Mouse (Mus musculus) liver, embryonic 12.5 days (tissue): ENCODE data around the gene Pak4. TPM values are rescaled to one million over a fixed set of nuclear protein-coding genes. Genes with fewer than 3 reads are reported as not detected.
"Not testable (repeated sequence)": the region's sequence is repeated elsewhere in the genome, so short reads cannot be mapped to it uniquely, and the experiment has no call there.

Experiments used
- ATAC-seq: fragments of 200-750 bp; cut with Nextera tagmentation; 2 replicates; pipeline ENCODE4 v1.8.0; 2017; ENCODE audit warnings: moderate number of reproducible peaks, mild to moderate bottlenecking, moderate library complexity
- H3K27ac ChIP-seq: fragments of 300-500 bp; sonication (generic); 2 replicates; pipeline ENCODE4 v1.5.1; 2016; ENCODE audit warnings: mild to moderate bottlenecking
- H3K27me3 ChIP-seq: fragments of 300-500 bp; sonication (generic); replicated peaks from 2 replicates; pipeline ENCODE4 v1.6.1; 2016; ENCODE audit warnings: mild to moderate bottlenecking, moderate library complexity
- H3K36me3 ChIP-seq: fragments of 300-500 bp; sonication (generic); 2 replicates; pipeline ENCODE4 v1.6.1; 2016; ENCODE audit warnings: mild to moderate bottlenecking, moderate library complexity
- H3K4me1 ChIP-seq: fragments of 300-500 bp; sonication (generic); 2 replicates; pipeline ENCODE4 v1.6.1; 2016
- H3K4me2 ChIP-seq: fragments of 300-500 bp; sonication (generic); 2 replicates; pipeline ENCODE4 v1.6.1; 2016; ENCODE audit warnings: mild to moderate bottlenecking, moderate library complexity
- H3K4me3 ChIP-seq: fragments of 300-500 bp; sonication (generic); 2 replicates; pipeline ENCODE4 v1.5.1; 2016; ENCODE audit warnings: mild to moderate bottlenecking, moderate library complexity
- H3K9ac ChIP-seq: fragments of 300-500 bp; sonication (generic); 2 replicates; pipeline ENCODE4 v1.6.1; 2016; ENCODE audit warnings: mild to moderate bottlenecking, moderate library complexity
- H3K9me3 ChIP-seq: fragments of 300-500 bp; sonication (generic); replicated peaks from 2 replicates; pipeline ENCODE4 v1.6.1; 2016; ENCODE audit warnings: mild to moderate bottlenecking, moderate library complexity
- WGBS: fragments of 180-500 bp; shearing (Covaris S2); methylation state at CpG from one replicate; pipeline ENCODE4 v1.1.7; 2016; ENCODE audit not compliant: insufficient replicate concordance; 5-methylcytosine and 5-hydroxymethylcytosine counted together
- polyA plus RNA-seq: library from polyadenylated mRNA; unstranded; fragments of >200 nt; fragmentation: Nextera tagmentation; extraction: Ambion mirVana; gene quantifications from 2 replicates; pipeline ENCODE4 v1.2.1, GENCODE M21; 2016

The Pak4 gene
- polyA plus RNA-seq, result 24.3 and 24.6 TPM in 2 replicates

GRCm38 (mm10) chr7:28597642-28598446, at the start of gene Pak4, which contains the start of gene Samd4b:
Gene Pak4 (minus strand): TSS chr7:28598185.
Gene Samd4b (minus strand): TSS chr7:28598144.
- Histone ChIP-seq H3K4me3 (peak within 1 kb of the TSS; percentile 81), H3K36me3 (peaks cover 13% of the 10 kb centered on the region), H3K9me3 (no peaks in the 10 kb centered on the region), H3K27me3 (no peaks in the 10 kb centered on the region), H3K4me1 (peaks cover 55% of the 10 kb centered on the region), H3K27ac (peak within 1 kb of the TSS; percentile 96), H3K9ac (peak within 1 kb of the TSS; percentile 83), H3K4me2 (peak within 1 kb of the TSS; percentile 81)
- WGBS, result under 1% methylated on average over 66 of the region's 66 CpGs
- ATAC-seq, result peak; percentile 81

- no peak for ATAC-seq
- Histone ChIP-seq H3K27me3 (no peaks in the 10 kb centered on the region), H3K9ac (no peak overlapping the region), H3K27ac (no peak overlapping the region), H3K9me3 (no peaks in the 10 kb centered on the region), H3K4me2 (no peak overlapping the region), H3K4me3 (no peak overlapping the region), H3K36me3 (no peaks in the 10 kb centered on the region), H3K4me1 (no peaks in the 10 kb centered on the region)
- 45% methylated on average over 7 of the region's 7 CpGs for WGBS
These were observed 49.0 kb upstream of the Pak4 start for GRCm38 (mm10) chr7:28647016-28647415.

DNA sequence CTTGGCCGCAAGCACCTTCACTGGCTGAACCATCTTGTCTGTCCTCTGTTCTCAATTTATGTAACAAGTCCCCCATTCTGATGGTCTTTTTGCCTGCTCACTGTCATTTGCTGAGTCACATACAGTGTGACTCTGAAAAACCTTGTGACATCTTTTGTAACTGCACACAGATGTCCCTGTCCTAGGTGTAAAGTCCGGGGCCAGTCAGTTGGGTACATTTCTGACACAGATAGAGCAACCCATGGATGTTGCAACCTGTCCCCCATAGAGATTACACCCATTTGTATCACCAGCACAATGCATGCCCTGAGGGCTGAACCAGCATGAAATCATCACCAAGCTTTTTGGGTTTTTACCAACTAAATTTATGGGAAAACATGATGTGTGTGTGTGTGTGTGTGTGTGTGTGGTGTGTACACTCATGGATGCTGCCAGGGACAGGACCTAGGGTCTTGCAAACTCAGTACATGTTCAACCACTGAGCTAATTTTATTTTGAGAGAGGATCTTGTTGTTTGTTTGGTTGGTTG, 48.0 kb upstream of the Pak4 start:
- H3K9ac ChIP-seq, result no peak overlapping the region
- 65% methylated on average over 2 of the region's 2 CpGs for WGBS

DNA sequence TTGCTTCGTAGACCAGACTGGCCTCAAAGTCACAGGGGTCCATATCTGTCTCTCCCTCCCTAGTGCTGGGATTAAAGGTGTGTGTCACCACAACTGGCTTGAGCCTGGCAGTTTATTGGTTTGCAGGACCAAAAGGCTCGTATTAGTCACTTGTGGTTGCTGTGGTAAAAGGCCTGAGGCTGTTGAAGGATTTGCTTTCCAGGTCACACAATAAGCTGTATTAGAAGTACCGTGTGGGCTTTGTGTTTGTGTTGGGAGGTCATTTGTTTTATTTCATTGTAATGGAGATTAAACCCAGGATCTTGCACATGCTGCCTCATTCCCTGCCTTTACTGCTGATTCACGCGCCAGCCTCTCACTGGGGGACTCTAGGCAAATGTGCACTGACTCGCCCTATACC, 47.4 kb upstream of the Pak4 start:
- Histone ChIP-seq H3K27me3 (no peaks in the 10 kb centered on the region), H3K4me3 (no peak overlapping the region), H3K27ac (no peak overlapping the region), H3K4me2 (no peak overlapping the region), H3K4me1 (no peaks in the 10 kb centered on the region), H3K9ac (no peak overlapping the region), H3K9me3 (no peaks in the 10 kb centered on the region), H3K36me3 (no peaks in the 10 kb centered on the region)
- ATAC-seq, result no peak
- WGBS, result 64% methylated on average over 6 of the region's 6 CpGs

More for the DNA sequence above, 48.0 kb upstream of the Pak4 start:
- no peak for ATAC-seq
- Histone ChIP-seq H3K27ac (no peak overlapping the region), H3K9me3 (no peaks in the 10 kb centered on the region), H3K27me3 (no peaks in the 10 kb centered on the region), H3K36me3 (no peaks in the 10 kb centered on the region), H3K4me2 (no peak overlapping the region), H3K4me3 (no peak overlapping the region), H3K4me1 (no peaks in the 10 kb centered on the region)

- no peaks in the 10 kb centered on the region for H3K4me1 ChIP-seq
- H3K9ac ChIP-seq, result no peak overlapping the region
- 67% methylated on average over 8 of the region's 8 CpGs for WGBS
- no peak overlapping the region for H3K4me3 ChIP-seq
- H3K27me3 ChIP-seq, result no peaks in the 10 kb centered on the region; the same call in 1 of the 2 replicates
- ATAC-seq, result no peak
- no peaks in the 10 kb centered on the region for H3K9me3 ChIP-seq
- no peak overlapping the region for H3K4me2 ChIP-seq
- no peaks in the 10 kb centered on the region for H3K36me3 ChIP-seq
- H3K27ac ChIP-seq, result no peak overlapping the region
These were observed 43.6 kb upstream of the Pak4 start for GRCm38 (mm10) chr7:28641546-28641945.

- no peaks in the 10 kb centered on the region for H3K9me3 ChIP-seq
- 11% methylated on average over 8 of the region's 8 CpGs for WGBS
- no peak overlapping the region for H3K4me3 ChIP-seq
- H3K4me2 ChIP-seq, result no peak overlapping the region
- no peaks in the 10 kb centered on the region for H3K36me3 ChIP-seq
- no peaks in the 10 kb centered on the region for H3K4me1 ChIP-seq
- no peak overlapping the region for H3K27ac ChIP-seq
- no peak for ATAC-seq
- no peak overlapping the region for H3K9ac ChIP-seq
- H3K27me3 ChIP-seq, result peaks cover 5% of the 10 kb centered on the region
These were observed 39.5 kb upstream of the Pak4 start for GRCm38 (mm10) chr7:28637511-28637910.

DNA sequence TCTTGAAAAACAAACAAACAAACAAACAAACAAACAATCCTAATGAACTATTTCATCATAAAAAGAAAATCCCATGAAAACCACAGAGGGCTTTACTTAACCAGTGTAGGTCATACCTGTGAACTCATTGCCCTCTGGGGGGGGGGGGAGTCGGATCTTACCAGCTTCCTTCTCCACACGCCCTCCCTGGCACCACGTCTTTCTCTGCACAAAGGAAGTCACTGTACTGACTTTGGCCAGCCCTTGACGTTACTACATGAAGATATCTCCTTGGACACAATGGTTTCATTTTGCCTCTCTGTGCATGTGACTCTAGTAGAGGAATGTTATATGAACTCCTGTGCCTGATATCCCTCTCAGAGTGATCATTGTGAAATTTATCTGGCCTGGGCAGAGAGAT, 36.1 kb upstream of the Pak4 start:
- Histone ChIP-seq H3K27ac (no peak overlapping the region), H3K9ac (no peak overlapping the region), H3K9me3 (no peaks in the 10 kb centered on the region), H3K4me1 (no peaks in the 10 kb centered on the region), H3K4me2 (no peak overlapping the region), H3K4me3 (no peak overlapping the region), H3K36me3 (no peaks in the 10 kb centered on the region), H3K27me3 (peaks cover 37% of the 10 kb centered on the region)
- WGBS, result 42% methylated on average over 4 of the region's 4 CpGs
- ATAC-seq, result no peak

DNA sequence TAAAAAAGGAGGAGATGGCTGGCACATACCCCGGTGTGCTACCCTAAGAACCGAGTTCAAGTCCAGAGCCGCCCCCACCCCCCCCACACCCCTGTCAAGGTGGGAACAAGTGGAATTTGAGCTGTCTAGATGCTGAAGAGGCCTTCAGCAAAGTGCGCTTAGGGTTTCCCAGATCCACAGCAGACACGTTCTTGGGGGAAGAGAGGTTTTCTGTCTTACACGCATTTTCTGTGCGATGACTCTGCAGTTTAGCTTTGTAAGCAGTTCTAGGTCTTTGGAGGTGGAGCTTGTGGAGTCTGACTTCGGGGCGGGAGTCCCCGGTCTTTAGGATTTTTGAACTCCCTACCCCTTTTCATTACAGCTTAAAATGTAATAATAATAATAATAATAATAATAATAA, 33.1 kb upstream of the Pak4 start, which contains the start of gene Acp7:
Acp7 (minus strand) TSS at position 260 of the 400 bp plus-strand sequence.
- Histone ChIP-seq H3K27ac (no peak within 1 kb of the TSS), H3K27me3 (peaks cover 52% of the 10 kb centered on the region), H3K36me3 (no peaks in the 10 kb centered on the region), H3K4me3 (no peak within 1 kb of the TSS), H3K4me1 (no peaks in the 10 kb centered on the region), H3K9ac (no peak within 1 kb of the TSS), H3K4me2 (no peak within 1 kb of the TSS), H3K9me3 (no peaks in the 10 kb centered on the region)
- 26% methylated on average over 10 of the region's 10 CpGs for WGBS
- no peak for ATAC-seq

DNA sequence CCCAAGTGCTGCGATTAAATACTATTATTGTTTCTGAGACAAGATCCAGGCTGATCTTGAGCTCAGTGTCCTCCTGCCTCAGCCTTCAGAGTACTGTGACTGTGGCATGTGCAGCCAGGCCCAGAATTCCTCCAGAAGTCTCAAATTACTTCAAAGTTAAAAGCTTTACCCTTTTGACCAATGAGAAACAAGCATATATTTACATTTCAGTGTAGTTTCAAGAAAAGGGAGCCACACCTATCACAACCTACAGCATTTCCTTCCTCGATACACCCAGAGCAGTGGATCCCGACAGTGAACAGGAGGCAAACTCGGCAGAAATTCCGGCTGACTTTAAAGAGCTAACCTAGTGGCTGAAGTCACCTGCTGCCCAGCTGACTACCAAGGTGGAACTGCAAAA, 26.8 kb upstream of the Pak4 start:
- H3K9me3 ChIP-seq, result no peaks in the 10 kb centered on the region
- no peak overlapping the region for H3K27ac ChIP-seq
- no peak overlapping the region for H3K4me3 ChIP-seq
- H3K27me3 ChIP-seq, result peaks cover 22% of the 10 kb centered on the region
- no peak for ATAC-seq
- H3K9ac ChIP-seq, result no peak overlapping the region
- no peak overlapping the region for H3K4me2 ChIP-seq
- H3K4me1 ChIP-seq, result no peaks in the 10 kb centered on the region
- no peaks in the 10 kb centered on the region for H3K36me3 ChIP-seq
- 57% methylated on average over 5 of the region's 5 CpGs for WGBS

DNA sequence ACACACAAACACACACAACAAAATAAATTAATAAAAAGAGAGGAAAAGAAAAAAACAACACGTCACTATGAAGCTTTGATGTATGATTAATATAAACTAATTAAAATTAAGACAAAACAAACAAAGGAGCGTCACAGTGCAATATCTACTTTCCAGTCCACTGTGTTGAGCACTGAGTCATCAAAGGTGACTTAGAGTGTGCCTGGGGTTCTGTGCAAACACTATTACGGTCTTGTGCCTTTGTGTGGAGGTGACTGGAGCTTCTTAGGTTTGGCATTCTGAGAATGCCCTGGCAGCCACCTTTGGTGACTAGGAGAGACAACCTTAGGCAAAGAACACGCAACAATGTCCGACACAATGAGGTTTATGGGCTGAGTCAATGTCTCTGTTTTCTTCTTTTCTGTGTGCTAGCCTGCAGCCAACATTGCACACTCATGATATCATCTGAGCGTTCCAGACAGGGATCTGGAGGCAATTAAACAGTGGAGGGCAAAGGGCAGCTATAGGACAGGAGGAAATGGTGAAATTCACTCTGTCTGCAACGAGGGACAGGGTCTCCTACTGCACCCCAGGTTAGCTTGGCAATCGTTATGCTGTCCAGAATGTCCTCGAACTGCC, 21.2 kb upstream of the Pak4 start:
- no peaks in the 10 kb centered on the region for H3K9me3 ChIP-seq
- H3K4me3 ChIP-seq, result no peak overlapping the region
- H3K36me3 ChIP-seq, result no peaks in the 10 kb centered on the region
- H3K27ac ChIP-seq, result no peak overlapping the region
- H3K27me3 ChIP-seq, result 0 out of 2 replicates have a peak, but pooled peaks cover 5% of the 10 kb centered on the region
- no peak overlapping the region for H3K9ac ChIP-seq
- no peak for ATAC-seq
- WGBS, result 53% methylated on average over 9 of the region's 9 CpGs
- H3K4me1 ChIP-seq, result no peaks in the 10 kb centered on the region
- no peak overlapping the region for H3K4me2 ChIP-seq

GRCm38 (mm10) chr7:28605951-28606350, 8.0 kb upstream of the Pak4 start:
- no peak for ATAC-seq
- 72% methylated on average over 8 of the region's 8 CpGs for WGBS
- H3K4me3 ChIP-seq, result no peak overlapping the region

GRCm38 (mm10) chr7:28603788-28604187, 5.8 kb upstream of the Pak4 start:
- H3K27ac ChIP-seq, H3K4me1 ChIP-seq: not testable (repeated sequence)
- WGBS, result 73% methylated on average over 2 of the region's 2 CpGs

More at GRCm38 (mm10) chr7:28605951-28606350, 8.0 kb upstream of the Pak4 start:
- Histone ChIP-seq H3K9me3 (no peaks in the 10 kb centered on the region), H3K27ac (no peak overlapping the region), H3K27me3 (no peaks in the 10 kb centered on the region), H3K36me3 (no peaks in the 10 kb centered on the region), H3K4me2 (no peak overlapping the region), H3K4me1 (no peaks in the 10 kb centered on the region), H3K9ac (no peak overlapping the region)

More at GRCm38 (mm10) chr7:28603788-28604187, 5.8 kb upstream of the Pak4 start:
- H3K4me3 ChIP-seq, H3K9ac ChIP-seq, ATAC-seq, H3K9me3 ChIP-seq, H3K27me3 ChIP-seq, H3K36me3 ChIP-seq, H3K4me2 ChIP-seq: not testable (repeated sequence)
